Mouse (Mus musculus): Measurements from ENCODE around the gene Clic1.

GRCm38 (mm10) chr17:35016791-35017705, 32.7 kb upstream of the Clic1 start:
- no peak for TF ChIP-seq CTCF (IDR thresholded peaks at IDR 0.05; ENCODE audit: low read depth)
- no peak for TF ChIP-seq EP300 (IDR thresholded peaks at IDR 0.05; ENCODE audit: low read depth)

Measured in liver, postnatal 0 days (tissue).